Mouse (Mus musculus) urinary bladder, postnatal 4 days (tissue): ENCODE data around the gene Ticam1.
"Not testable (repeated sequence)": the region's sequence is repeated elsewhere in the genome, so short reads cannot be mapped to it uniquely, and the experiment has no call there.

Experiments used
- DNase-seq, 2 experiments: peaks; one replicate each; pipeline ENCODE4 v3.0.0; 2021 to 2022; ENCODE audit warnings: low spot score in 2 of 2

The Ticam1 gene

GRCm38 (mm10) chr17:56262645-56263094 lies 13.9 kb downstream of the Ticam1 start:
- no peak for DNase-seq

GRCm38 (mm10) chr17:56261166-56261565 lies 15.4 kb downstream of the Ticam1 start:
- no peak for DNase-seq

- DNase-seq, result no peak
These were observed 17.1 kb downstream of the Ticam1 start for GRCm38 (mm10) chr17:56259301-56260037.

GRCm38 (mm10) chr17:56258812-56259211 lies 17.8 kb downstream of the Ticam1 start:
- not testable (repeated sequence) for DNase-seq

GRCm38 (mm10) chr17:56258269-56258668 lies 18.3 kb downstream of the Ticam1 start:
- not testable (repeated sequence) for DNase-seq

GRCm38 (mm10) chr17:56257181-56257894 lies 19.2 kb downstream of the Ticam1 start:
- DNase-seq, result no peak

- DNase-seq, result peak; percentile 91
These were observed 20.2 kb downstream of the Ticam1 start, which contains the start of gene Fem1a for GRCm38 (mm10) chr17:56256239-56256881. Gene Fem1a (plus strand): TSS chr17:56256810.

GRCm38 (mm10) chr17:56255863-56256238 lies 20.7 kb downstream of the Ticam1 start:
- DNase-seq, result peak; percentile 95 to 99

- no peak for DNase-seq
These were observed 21.2 kb downstream of the Ticam1 start for GRCm38 (mm10) chr17:56255429-56255828.

GRCm38 (mm10) chr17:56254695-56255094 lies 21.9 kb downstream of the Ticam1 start:
- DNase-seq, result no peak

- DNase-seq, result no peak
These were observed 25.3 kb downstream of the Ticam1 start for GRCm38 (mm10) chr17:56251136-56251829.

- no peak for DNase-seq
These were observed 31.0 kb downstream of the Ticam1 start for GRCm38 (mm10) chr17:56245608-56246007.

- DNase-seq, result peak; percentile 74 to 94
These were observed 34.8 kb downstream of the Ticam1 start for GRCm38 (mm10) chr17:56241541-56242401.

- DNase-seq, result no peak
These were observed 42.6 kb downstream of the Ticam1 start for GRCm38 (mm10) chr17:56233818-56234469.

- DNase-seq, result no peak
These were observed 43.2 kb downstream of the Ticam1 start for GRCm38 (mm10) chr17:56233389-56233788.

- DNase-seq, result no peak
These were observed 46.6 kb downstream of the Ticam1 start for GRCm38 (mm10) chr17:56229943-56230342.

- DNase-seq, result no peak
These were observed 50.0 kb downstream of the Ticam1 start for GRCm38 (mm10) chr17:56226566-56226965.

GRCm38 (mm10) chr17:56224916-56225315 lies 51.7 kb downstream of the Ticam1 start:
- DNase-seq, result no peak

- no peak for DNase-seq
These were observed 56.8 kb downstream of the Ticam1 start for GRCm38 (mm10) chr17:56219805-56220204.
